Mouse (Mus musculus) G1E (cell line): Measurements from ENCODE around the gene Gm42906. TPM values are rescaled to one million over a fixed set of nuclear protein-coding genes. Genes with fewer than 3 reads are reported as not detected.

Source experiments
- ATAC-seq: 2 replicates; pipeline ENCODE4 v1.8.0; 2016; ENCODE audit warnings: mild to moderate bottlenecking; ENCODE audit not compliant: insufficient number of reproducible peaks, poor library complexity, low FRiP score, severe bottlenecking; ENCODE audit errors: extremely low read depth
- DNase-seq: peaks from one replicate; pipeline ENCODE4 v3.0.0; 2012; ENCODE audit warnings: low spot score
- H3K27me3 ChIP-seq: 2 replicates; pipeline ENCODE4 v1.6.1; 2012; ENCODE audit warnings: mild to moderate bottlenecking, low read length, inconsistent platforms; ENCODE audit not compliant: insufficient read depth
- H3K36me3 ChIP-seq: replicated peaks from 2 replicates; pipeline ENCODE3; 2012; ENCODE audit warnings: mild to moderate bottlenecking, inconsistent platforms
- H3K4me1 ChIP-seq: 2 replicates; pipeline ENCODE4 v1.6.1; 2012; ENCODE audit warnings: low read depth, low read length, inconsistent platforms, mixed read lengths; ENCODE audit not compliant: insufficient read depth
- H3K4me3 ChIP-seq: 2 replicates; pipeline ENCODE4 v1.5.1; 2012; ENCODE audit warnings: low read depth, mild to moderate bottlenecking, inconsistent platforms, low read length, moderate library complexity, mixed read lengths
- H3K9me3 ChIP-seq: replicated peaks from 2 replicates; pipeline ENCODE4 v1.6.1; 2012; ENCODE audit warnings: inconsistent platforms
- CTCF ChIP-seq: IDR thresholded peaks from 2 replicates; pipeline ENCODE4 v1.5.1; 2012; ENCODE audit warnings: low read depth, low read length, inconsistent platforms, mixed read lengths
- GATA1 ChIP-seq: IDR thresholded peaks from 2 replicates; pipeline ENCODE4 v1.6.1; 2012; ENCODE audit warnings: borderline replicate concordance, low read length, inconsistent platforms, mixed read lengths
- GATA2 ChIP-seq: IDR thresholded peaks from 2 replicates; pipeline ENCODE4 v1.6.1; 2012; ENCODE audit warnings: low read depth, low read length, inconsistent platforms, borderline replicate concordance
- POLR2AphosphoS5 ChIP-seq: IDR thresholded peaks from 2 replicates; pipeline ENCODE4 v1.6.1; 2012; ENCODE audit warnings: low read depth, low read length, inconsistent platforms; ENCODE audit not compliant: insufficient replicate concordance
- TAL1 ChIP-seq: conservative IDR thresholded peaks from 2 replicates; pipeline ENCODE4 v1.6.1; 2012; ENCODE audit warnings: low read depth, low read length, inconsistent platforms, mixed read lengths
- polyA plus RNA-seq: library from polyadenylated mRNA; stranded (reverse); fragments of >175 nt; gene quantifications from 2 replicates; pipeline ENCODE4 v1.2.3, GENCODE M21; 2012
- total RNA-seq, 2 experiments: library from RNA; stranded (forward) in 1 of 2; stranded (reverse) in 1 of 2; fragments of 200-1000 nt in 1 of 2; fragments of >200 nt in 1 of 2; fragmentation: Nextera tagmentation in 1 of 2; gene quantifications; 2 replicates each; pipeline ENCODE4 v1.2.3; 2014 to 2017

Gene Gm42906
- total and polyA plus RNA-seq, 3 experiments = not detected

DNA sequence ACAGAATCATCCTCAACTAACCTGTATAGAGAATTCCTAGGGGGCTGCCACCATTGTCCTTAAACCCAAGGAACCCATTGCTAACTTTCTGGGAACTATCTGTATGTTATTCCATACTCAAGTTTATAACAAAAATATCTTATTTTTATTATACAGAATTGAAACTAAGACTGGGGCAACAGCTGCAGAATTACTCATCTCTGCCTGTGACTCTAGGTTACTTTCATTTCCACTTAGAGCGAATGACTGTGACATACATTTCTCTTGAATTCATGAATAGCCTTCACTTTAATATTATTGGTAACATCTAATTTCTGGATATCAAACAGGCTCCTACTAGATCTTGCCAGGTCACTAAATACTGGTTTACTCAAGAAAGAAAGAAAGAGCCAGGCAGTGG, 217.1 kb downstream of the Gm42906 start:
- Histone ChIP-seq H3K9me3 (no peaks in the 10 kb centered on the region; the same call in 1 of the 2 replicates), H3K36me3 (no peaks in the 10 kb centered on the region), H3K4me3 (no peak overlapping the region), H3K4me1 (no peaks in the 10 kb centered on the region), H3K27me3 (no peaks in the 10 kb centered on the region)
- no peak for TF ChIP-seq GATA2
- no peak for TF ChIP-seq TAL1
- TF ChIP-seq CTCF = no peak
- no peak for TF ChIP-seq POLR2AphosphoS5
- no peak for TF ChIP-seq GATA1
- no peak for DNase-seq
- no peak for ATAC-seq

- ATAC-seq (no peak), DNase-seq (no peak)
- Histone ChIP-seq H3K4me3 (no peak overlapping the region), H3K36me3 (no peaks in the 10 kb centered on the region), H3K4me1 (no peaks in the 10 kb centered on the region), H3K9me3 (no peaks in the 10 kb centered on the region; the same call in 1 of the 2 replicates), H3K27me3 (no peaks in the 10 kb centered on the region)
- TF ChIP-seq TAL1 (no peak), CTCF (no peak), GATA2 (no peak)
These were observed 217.9 kb downstream of the Gm42906 start for GRCm38 (mm10) chr5:151210060-151210459.

DNA sequence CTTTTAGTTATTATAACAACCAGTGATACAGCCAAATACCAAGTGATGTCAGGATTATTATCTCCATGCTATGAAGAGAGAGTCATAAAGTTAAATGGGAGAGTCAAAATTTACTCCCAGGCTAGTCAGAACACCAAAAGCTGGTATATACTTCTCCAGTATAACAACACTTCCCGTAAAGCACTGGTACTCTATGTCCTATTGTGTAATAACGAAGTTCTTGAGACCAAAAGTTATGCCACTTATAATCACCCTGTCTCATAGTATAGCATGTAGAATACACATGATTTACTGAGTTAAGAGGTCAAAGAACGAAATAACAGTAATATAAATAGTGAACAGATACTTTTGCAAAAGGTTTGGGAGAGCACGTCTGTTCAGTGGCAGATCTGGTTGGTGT, 222.9 kb downstream of the Gm42906 start:
- no peak for DNase-seq
- Histone ChIP-seq H3K36me3 (no peaks in the 10 kb centered on the region), H3K4me1 (no peaks in the 10 kb centered on the region), H3K4me3 (no peak overlapping the region), H3K9me3 (no peaks in the 10 kb centered on the region; the same call in 1 of the 2 replicates), H3K27me3 (no peaks in the 10 kb centered on the region)
- TF ChIP-seq TAL1 (no peak), POLR2AphosphoS5 (no peak), GATA1 (no peak), CTCF (no peak), GATA2 (no peak)
- ATAC-seq = no peak

- Histone ChIP-seq H3K4me1 (no peaks in the 10 kb centered on the region), H3K9me3 (no peaks in the 10 kb centered on the region; the same call in 1 of the 2 replicates), H3K27me3 (no peaks in the 10 kb centered on the region), H3K36me3 (no peaks in the 10 kb centered on the region), H3K4me3 (no peak overlapping the region)
- ATAC-seq = no peak
- no peak for DNase-seq
- TF ChIP-seq GATA1 = no peak
- TF ChIP-seq CTCF = no peak
- no peak for TF ChIP-seq TAL1
These were observed 225.0 kb downstream of the Gm42906 start for GRCm38 (mm10) chr5:151202925-151203324.

DNA sequence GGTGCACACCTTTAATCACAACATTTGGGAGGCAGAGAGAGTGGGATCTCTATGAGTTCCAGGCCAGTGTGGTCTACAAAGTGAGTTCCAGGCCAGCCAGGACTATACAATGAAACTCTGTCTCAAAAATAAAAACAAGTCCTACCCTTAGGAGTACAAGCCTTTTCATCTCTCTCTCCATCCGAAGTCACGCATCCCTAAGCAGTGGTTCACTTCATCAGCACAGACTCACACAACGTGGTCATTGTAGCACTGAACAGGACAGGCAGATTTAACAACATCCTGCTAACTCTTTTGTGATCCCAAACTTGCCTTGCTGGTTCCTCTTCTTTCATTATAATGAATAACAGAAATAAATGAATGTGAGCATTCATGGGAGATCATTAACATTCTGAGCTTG, 226.7 kb downstream of the Gm42906 start:
- no peaks in the 10 kb centered on the region; the same call in 1 of the 2 replicates for H3K9me3 ChIP-seq
- H3K27me3 ChIP-seq = no peaks in the 10 kb centered on the region
- H3K4me3 ChIP-seq = no peak overlapping the region
- no peaks in the 10 kb centered on the region for H3K36me3 ChIP-seq
- TF ChIP-seq CTCF (no peak), TAL1 (no peak), POLR2AphosphoS5 (no peak)
- ATAC-seq = no peak
- no peak for DNase-seq
- no peaks in the 10 kb centered on the region for H3K4me1 ChIP-seq

DNA sequence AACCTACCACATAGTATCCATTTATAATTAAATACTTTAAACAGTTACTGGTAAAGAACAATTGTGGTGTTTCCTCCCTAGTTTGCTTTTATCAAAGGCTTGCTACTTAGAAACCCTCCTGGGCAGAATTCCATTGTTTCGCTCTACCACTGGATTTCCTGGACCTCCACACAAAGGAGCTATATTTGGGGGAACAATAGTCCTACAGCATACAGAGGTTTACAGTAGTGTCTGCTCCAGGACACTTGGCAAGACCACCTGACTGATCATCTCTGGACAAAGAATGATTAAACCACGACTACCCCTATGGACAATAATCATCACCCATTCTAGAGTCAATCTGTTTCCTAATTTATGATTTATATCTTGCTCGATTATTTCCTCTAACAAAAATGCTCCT, 228.7 kb downstream of the Gm42906 start:
- Histone ChIP-seq H3K36me3 (no peaks in the 10 kb centered on the region), H3K4me3 (no peak overlapping the region), H3K27me3 (no peaks in the 10 kb centered on the region), H3K4me1 (no peaks in the 10 kb centered on the region), H3K9me3 (no peaks in the 10 kb centered on the region; the same call in 1 of the 2 replicates)
- ATAC-seq (no peak), DNase-seq (no peak)
- no peak for TF ChIP-seq POLR2AphosphoS5
- no peak for TF ChIP-seq TAL1
- TF ChIP-seq GATA1 = no peak
- TF ChIP-seq CTCF = no peak
- no peak for TF ChIP-seq GATA2
